Mouse (Mus musculus) embryonic facial prominence, embryonic 11.5 days (tissue): ENCODE results near the gene Htr5a. TPM values are rescaled to one million over a fixed set of nuclear protein-coding genes. Genes with fewer than 3 reads are reported as not detected.

Experiments
- ATAC-seq: fragments of 200-750 bp; cut with Nextera tagmentation; replicated peaks from 2 replicates; pipeline ENCODE4 v1.8.0; 2017; ENCODE audit warnings: low read depth; ENCODE audit not compliant: insufficient number of reproducible peaks, low FRiP score, low TSS enrichment
- DNase-seq: peaks from one replicate; pipeline ENCODE4 v3.0.0-alpha.2; 2015; ENCODE audit warnings: low spot score
- H3K27ac ChIP-seq: fragments of 300-500 bp; sonication (generic); replicated peaks from 2 replicates; pipeline ENCODE4 v1.5.1; 2014; ENCODE audit warnings: mild to moderate bottlenecking, low read depth, low read length, control low read depth
- H3K27me3 ChIP-seq: fragments of 300-500 bp; sonication (generic); 2 replicates; pipeline ENCODE4 v1.6.1; 2014; ENCODE audit warnings: mild to moderate bottlenecking, low read length, moderate library complexity, mixed read lengths; ENCODE audit not compliant: control insufficient read depth, insufficient read depth
- H3K36me3 ChIP-seq: fragments of 300-500 bp; sonication (generic); replicated peaks from 2 replicates; pipeline ENCODE4 v1.6.1; 2014; ENCODE audit warnings: low read depth, mild to moderate bottlenecking, low read length, moderate library complexity, mixed read lengths; ENCODE audit not compliant: control insufficient read depth, insufficient read depth
- H3K4me1 ChIP-seq: fragments of 300-500 bp; sonication (generic); 2 replicates; pipeline ENCODE4 v1.6.1; 2014; ENCODE audit warnings: low read length, mixed read lengths; ENCODE audit not compliant: control insufficient read depth, insufficient read depth
- H3K4me2 ChIP-seq: fragments of 300-500 bp; sonication (generic); 2 replicates; pipeline ENCODE4 v1.6.1; 2014; ENCODE audit warnings: low read depth, mild to moderate bottlenecking, control low read depth, low read length, moderate library complexity
- H3K4me3 ChIP-seq: fragments of 300-500 bp; sonication (generic); 2 replicates; pipeline ENCODE4 v1.5.1; 2014; ENCODE audit warnings: low read depth, low read length, control low read depth
- H3K9ac ChIP-seq: fragments of 300-500 bp; sonication (generic); replicated peaks from 2 replicates; pipeline ENCODE4 v1.6.1; 2014; ENCODE audit warnings: mild to moderate bottlenecking, control low read depth, low read length
- H3K9me3 ChIP-seq: fragments of 300-500 bp; sonication (generic); replicated peaks from 2 replicates; pipeline ENCODE4 v1.6.1; 2016; ENCODE audit warnings: mild to moderate bottlenecking, low read length, inconsistent platforms, mixed read lengths; ENCODE audit not compliant: control insufficient read depth
- WGBS: fragments of 180-500 bp; shearing (Covaris S2); extraction: QIAGEN DNeasy Blood & Tissue Kit; methylation state at CpG from one replicate; pipeline ENCODE4 v1.1.7; 2014; 5-methylcytosine and 5-hydroxymethylcytosine counted together
- polyA plus RNA-seq: library from polyadenylated mRNA; unstranded; fragments of >200 nt; fragmentation: Nextera tagmentation; extraction: Ambion mirVana; gene quantifications from 2 replicates; pipeline ENCODE4 v1.2.1, GENCODE M21; 2014

Gene Htr5a
- not detected in 2 replicates for polyA plus RNA-seq

- 4% methylated on average over 25 of the region's 25 CpGs for WGBS
These were observed at the start of gene Htr5a for GRCm38 (mm10) chr5:27841701-27842295. Gene Htr5a (plus strand): TSS chr5:27842149.

GRCm38 (mm10) chr5:27792173-27792470 lies 49.8 kb upstream of the Htr5a start:
- WGBS = 19% methylated on average over 8 of the region's 8 CpGs
- H3K36me3 ChIP-seq = peaks cover 7% of the 10 kb centered on the region
- H3K4me2 ChIP-seq = peak overlapping the region; percentile 50
- ATAC-seq (no peak), DNase-seq (no peak)
- no peaks in the 10 kb centered on the region for H3K4me1 ChIP-seq
- H3K9me3 ChIP-seq = no peaks in the 10 kb centered on the region
- peak overlapping the region; percentile 81 for H3K9ac ChIP-seq
- H3K27me3 ChIP-seq = no peaks in the 10 kb centered on the region
- no peak overlapping the region; the same call in 1 of the 2 replicates for H3K27ac ChIP-seq
- H3K4me3 ChIP-seq = peak overlapping the region; percentile 65

More at GRCm38 (mm10) chr5:27841701-27842295, at the start of gene Htr5a:
- Histone ChIP-seq H3K27me3 (peaks cover 9% of the 10 kb centered on the region), H3K27ac (no peak within 1 kb of the TSS), H3K36me3 (no peaks in the 10 kb centered on the region), H3K4me3 (no peak within 1 kb of the TSS; the same call in 1 of the 2 replicates), H3K4me2 (peak within 1 kb of the TSS; percentile 32), H3K9me3 (no peaks in the 10 kb centered on the region), H3K9ac (no peak within 1 kb of the TSS), H3K4me1 (no peaks in the 10 kb centered on the region)
- peak; percentile 78 for DNase-seq
- ATAC-seq = peak; percentile 65

GRCm38 (mm10) chr5:27792531-27793205 lies 49.3 kb upstream of the Htr5a start:
- no peak overlapping the region; the same call in 1 of the 2 replicates for H3K9ac ChIP-seq
- DNase-seq = no peak

GRCm38 (mm10) chr5:27793923-27794322 lies 48.0 kb upstream of the Htr5a start:
- no peaks in the 10 kb centered on the region for H3K27me3 ChIP-seq
- WGBS = 19% methylated on average over 1 of the region's 1 CpGs

More at GRCm38 (mm10) chr5:27792531-27793205, 49.3 kb upstream of the Htr5a start:
- 53% methylated on average over 9 of the region's 9 CpGs for WGBS
- no peaks in the 10 kb centered on the region for H3K27me3 ChIP-seq
- ATAC-seq = no peak
- peak overlapping the region; percentile 50 for H3K4me2 ChIP-seq
- H3K9me3 ChIP-seq = no peaks in the 10 kb centered on the region
- H3K4me3 ChIP-seq = peak overlapping the region; percentile 65
- H3K27ac ChIP-seq = no peak overlapping the region
- H3K4me1 ChIP-seq = no peaks in the 10 kb centered on the region
- peaks cover 4% of the 10 kb centered on the region; the same call in 1 of the 2 replicates for H3K36me3 ChIP-seq

GRCm38 (mm10) chr5:27814282-27814681 lies 27.7 kb upstream of the Htr5a start:
- no peaks in the 10 kb centered on the region for H3K9me3 ChIP-seq
- H3K4me3 ChIP-seq = no peak overlapping the region
- DNase-seq (no peak), ATAC-seq (no peak)
- H3K4me1 ChIP-seq = no peaks in the 10 kb centered on the region
- no peak overlapping the region for H3K4me2 ChIP-seq
- WGBS = 90% methylated on average over 2 of the region's 2 CpGs
- H3K36me3 ChIP-seq = no peaks in the 10 kb centered on the region
- H3K27me3 ChIP-seq = no peaks in the 10 kb centered on the region
- no peak overlapping the region for H3K9ac ChIP-seq
- H3K27ac ChIP-seq = no peak overlapping the region

More at GRCm38 (mm10) chr5:27793923-27794322, 48.0 kb upstream of the Htr5a start:
- Histone ChIP-seq H3K4me1 (no peaks in the 10 kb centered on the region), H3K9ac (no peak overlapping the region), H3K9me3 (no peaks in the 10 kb centered on the region), H3K36me3 (no peaks in the 10 kb centered on the region), H3K4me2 (no peak overlapping the region), H3K4me3 (no peak overlapping the region), H3K27ac (no peak overlapping the region)
- no peak for ATAC-seq
- DNase-seq = peak; percentile 69

- Histone ChIP-seq H3K36me3 (no peaks in the 10 kb centered on the region), H3K4me3 (no peak overlapping the region), H3K27me3 (no peaks in the 10 kb centered on the region), H3K4me1 (no peaks in the 10 kb centered on the region), H3K27ac (no peak overlapping the region), H3K9ac (no peak overlapping the region), H3K4me2 (no peak overlapping the region), H3K9me3 (no peaks in the 10 kb centered on the region)
- no peak for DNase-seq
- 63% methylated on average over 3 of the region's 3 CpGs for whole genome bisulfite sequencing
- no peak for ATAC-seq
These were observed 22.9 kb upstream of the Htr5a start for GRCm38 (mm10) chr5:27818840-27819672.

GRCm38 (mm10) chr5:27821161-27821560 lies 20.8 kb upstream of the Htr5a start:
- no peaks in the 10 kb centered on the region for H3K9me3 ChIP-seq
- no peak for DNase-seq
- H3K36me3 ChIP-seq = no peaks in the 10 kb centered on the region
- H3K4me1 ChIP-seq = no peaks in the 10 kb centered on the region
- no peak overlapping the region for H3K9ac ChIP-seq
- no peaks in the 10 kb centered on the region for H3K27me3 ChIP-seq
- no peak overlapping the region for H3K27ac ChIP-seq
- ATAC-seq = no peak
- H3K4me3 ChIP-seq = no peak overlapping the region
- 83% methylated on average over 6 of the region's 6 CpGs for WGBS
- H3K4me2 ChIP-seq = no peak overlapping the region
